Mouse (Mus musculus) stomach, postnatal 0 days (tissue): ENCODE measurements around the gene Arid1a. TPM values are rescaled to one million over a fixed set of nuclear protein-coding genes. Genes with fewer than 3 reads are reported as not detected.

Experiments used
- ATAC-seq: fragments of 200-750 bp; cut with Nextera tagmentation; 2 replicates; pipeline ENCODE4 v1.8.0; 2017; ENCODE audit not compliant: low FRiP score, low TSS enrichment
- DNase-seq: peaks from one replicate; pipeline ENCODE4 v3.0.0-alpha.2; 2016; ENCODE audit warnings: low spot score
- H3K27ac ChIP-seq: fragments of 300-500 bp; sonication (generic); replicated peaks from 2 replicates; pipeline ENCODE4 v1.5.1; 2014; ENCODE audit warnings: mild to moderate bottlenecking, control low read depth
- H3K27me3 ChIP-seq: fragments of 300-500 bp; sonication (generic); 2 replicates; pipeline ENCODE4 v1.6.1; 2014; ENCODE audit warnings: low read length; ENCODE audit not compliant: control insufficient read depth, insufficient read depth
- H3K36me3 ChIP-seq: fragments of 300-500 bp; sonication (generic); 2 replicates; pipeline ENCODE4 v1.6.1; 2014; ENCODE audit warnings: low read length, mixed read lengths; ENCODE audit not compliant: control insufficient read depth, insufficient read depth
- H3K4me1 ChIP-seq: fragments of 300-500 bp; sonication (generic); replicated peaks from 2 replicates; pipeline ENCODE4 v1.6.1; 2014; ENCODE audit warnings: antibody characterized with exemption; ENCODE audit not compliant: control insufficient read depth, insufficient read depth
- H3K4me2 ChIP-seq: fragments of 300-500 bp; sonication (generic); replicated peaks from 2 replicates; pipeline ENCODE4 v1.6.1; 2014; ENCODE audit warnings: low read depth, mild to moderate bottlenecking, control low read depth, moderate library complexity
- H3K4me3 ChIP-seq: fragments of 300-500 bp; sonication (generic); 2 replicates; pipeline ENCODE4 v1.5.1; 2014; ENCODE audit warnings: low read depth, low read length, control low read depth
- H3K9ac ChIP-seq: fragments of 300-500 bp; sonication (generic); 2 replicates; pipeline ENCODE4 v1.6.1; 2014; ENCODE audit warnings: mild to moderate bottlenecking, low read length, control low read depth, mixed read lengths
- H3K9me3 ChIP-seq: fragments of 300-500 bp; sonication (generic); 2 replicates; pipeline ENCODE4 v1.6.1; 2016; ENCODE audit warnings: low read length; ENCODE audit not compliant: control insufficient read depth
- CTCF ChIP-seq: IDR thresholded peaks from 2 replicates; pipeline ENCODE4 v1.5.1; 2016; ENCODE audit warnings: antibody characterized with exemption, low read depth, mild to moderate bottlenecking, moderate library complexity
- EP300 ChIP-seq: optimal IDR thresholded peaks from 2 replicates; pipeline ENCODE3; 2016; ENCODE audit warnings: antibody characterized with exemption
- WGBS: fragments of 180-500 bp; shearing (Covaris S2); extraction: QIAGEN DNeasy Blood & Tissue Kit; methylation state at CpG from one replicate; pipeline ENCODE4 v1.1.7; 2014; 5-methylcytosine and 5-hydroxymethylcytosine counted together
- polyA plus RNA-seq: library from polyadenylated mRNA; unstranded; fragments of >200 nt; fragmentation: Nextera tagmentation; extraction: Ambion mirVana; gene quantifications from 2 replicates; pipeline ENCODE4 v1.2.1, GENCODE M21; 2015

The Arid1a gene
- polyA plus RNA-seq, 1 experiment from 2014 or later = 8.7 TPM

- 12% methylated on average over 7 of the region's 7 CpGs for WGBS
- Histone ChIP-seq H3K4me2 (peak overlapping the region; percentile 97), H3K9ac (peak overlapping the region; percentile 53), H3K36me3 (no peaks in the 10 kb centered on the region), H3K4me3 (peak overlapping the region; percentile 100), H3K4me1 (peaks cover 20% of the 10 kb centered on the region), H3K27me3 (no peaks in the 10 kb centered on the region), H3K27ac (no peak overlapping the region), H3K9me3 (no peaks in the 10 kb centered on the region)
- no peak for ATAC-seq
- DNase-seq = no peak
- TF ChIP-seq EP300 (no peak), CTCF (no peak)
Observed at GRCm38 (mm10) chr4:133750184-133750775, 6.3 kb downstream of the Arid1a start.

GRCm38 (mm10) chr4:133735282-133735681, 21.3 kb downstream of the Arid1a start:
- peak; percentile 85 for ATAC-seq
- H3K27ac ChIP-seq = no peak overlapping the region
- DNase-seq = no peak
- H3K27me3 ChIP-seq = no peaks in the 10 kb centered on the region
- WGBS = 62% methylated on average over 3 of the region's 3 CpGs
- H3K9ac ChIP-seq = no peak overlapping the region
- H3K4me2 ChIP-seq = no peak overlapping the region
- H3K4me1 ChIP-seq = peaks cover 3% of the 10 kb centered on the region
- H3K36me3 ChIP-seq = 0 out of 2 replicates have a peak, but pooled peaks cover 2% of the 10 kb centered on the region
- H3K4me3 ChIP-seq = no peak overlapping the region
- no peaks in the 10 kb centered on the region for H3K9me3 ChIP-seq
- TF ChIP-seq EP300 (no peak), CTCF (no peak)

GRCm38 (mm10) chr4:133730122-133730521, 26.4 kb downstream of the Arid1a start:
- no peaks in the 10 kb centered on the region for H3K9me3 ChIP-seq
- H3K4me3 ChIP-seq = peak overlapping the region; percentile 13; the same call in 1 of the 2 replicates
- H3K4me2 ChIP-seq = peak overlapping the region; percentile 31
- peaks cover 9% of the 10 kb centered on the region for H3K4me1 ChIP-seq
- no peaks in the 10 kb centered on the region for H3K36me3 ChIP-seq
- peak overlapping the region; percentile 13; the same call in 1 of the 2 replicates for H3K9ac ChIP-seq
- H3K27me3 ChIP-seq = no peaks in the 10 kb centered on the region
- no peak for ATAC-seq
- no peak for DNase-seq
- H3K27ac ChIP-seq = peak overlapping the region; percentile 86
- TF ChIP-seq CTCF (no peak), EP300 (no peak)

- Histone ChIP-seq H3K4me3 (peak overlapping the region; percentile 13; the same call in 1 of the 2 replicates), H3K36me3 (no peaks in the 10 kb centered on the region), H3K27me3 (no peaks in the 10 kb centered on the region), H3K27ac (peak overlapping the region; percentile 86), H3K9me3 (no peaks in the 10 kb centered on the region), H3K4me1 (peaks cover 9% of the 10 kb centered on the region), H3K4me2 (peak overlapping the region; percentile 31), H3K9ac (peak overlapping the region; percentile 13; the same call in 1 of the 2 replicates)
- WGBS = under 1% methylated on average over 16 of the region's 16 CpGs
- DNase-seq = peak; percentile 89
- no peak for TF ChIP-seq EP300
- no peak for TF ChIP-seq CTCF
- ATAC-seq = peak; percentile 96
Observed at GRCm38 (mm10) chr4:133729541-133730093, 27.0 kb downstream of the Arid1a start.

GRCm38 (mm10) chr4:133729007-133729406, 27.6 kb downstream of the Arid1a start:
- no peak overlapping the region; the same call in 1 of the 2 replicates for H3K4me2 ChIP-seq
- TF ChIP-seq EP300 (no peak), CTCF (no peak)
- peak overlapping the region; percentile 30; the same call in 1 of the 2 replicates for H3K27ac ChIP-seq
- H3K36me3 ChIP-seq = no peaks in the 10 kb centered on the region
- no peaks in the 10 kb centered on the region for H3K9me3 ChIP-seq
- no peaks in the 10 kb centered on the region for H3K27me3 ChIP-seq
- DNase-seq (no peak), ATAC-seq (no peak)
- no peak overlapping the region for H3K9ac ChIP-seq
- H3K4me1 ChIP-seq = peaks cover 9% of the 10 kb centered on the region
- H3K4me3 ChIP-seq = no peak overlapping the region
- WGBS = 40% methylated on average over 6 of the region's 6 CpGs

- ATAC-seq (no peak), DNase-seq (no peak)
- Histone ChIP-seq H3K9me3 (no peaks in the 10 kb centered on the region), H3K36me3 (no peaks in the 10 kb centered on the region), H3K27ac (no peak overlapping the region), H3K27me3 (no peaks in the 10 kb centered on the region), H3K4me3 (no peak overlapping the region), H3K4me1 (peaks cover 9% of the 10 kb centered on the region), H3K9ac (no peak overlapping the region), H3K4me2 (no peak overlapping the region)
- WGBS = 37% methylated on average over 9 of the region's 9 CpGs
- TF ChIP-seq EP300 (no peak), CTCF (no peak)
Observed at GRCm38 (mm10) chr4:133728256-133728655, 28.3 kb downstream of the Arid1a start.
